17 mouse cellular contexts compared by ENCODE assay signal in genomic region chr17:77245031-77245430, GRCm38 (mm10).
A peak's percentile ranks its signal among the peaks of the same experiment; 100 is the strongest.
DNase-seq lines count a peak whose midpoint lies in the region; ATAC-seq and TF ChIP-seq lines count a peak whose summit lies in the region.
"Had no signal": no experiment of that assay in that cellular context is flagged by ENCODE, and none has a peak within 500 bp of the region (broad histone marks: within the 10 kb centered on the region; RNA-seq: fewer than 3 reads in every experiment).

No protein-coding gene starts in this region.

- ATAC-seq in kidney, embryonic 16.5 days (ENCODE audit: low FRiP score, low TSS enrichment) = 0 out of 2 replicates have a peak, but pooled peaks have one; percentile 42
- ATAC-seq in lung, postnatal 0 days = no peak
- no peak for ATAC-seq in limb, embryonic 14.5 days (ENCODE audit: low FRiP score, low read depth)
- ATAC-seq in erythroid progenitor cell, adult 5-6 weeks (replicated peaks; ENCODE audit: low FRiP score, poor library complexity, severe bottlenecking) = no peak
- ATAC-seq: hindbrain, embryonic 16.5 days had no signal

- H3K4me2 ChIP-seq in kidney, embryonic 16.5 days (replicated peaks; ENCODE audit: low read depth, low read length) = no peak overlapping the region
- no peak overlapping the region for H3K4me2 ChIP-seq in lung, postnatal 0 days (replicated peaks; ENCODE audit: low read depth, low read length)
- no peak overlapping the region for H3K4me2 ChIP-seq in limb, embryonic 14.5 days (replicated peaks; ENCODE audit: low read depth, low read length, severe bottlenecking)
- H3K4me2 ChIP-seq: neural tube, embryonic 13.5 days had no signal

- TF ChIP-seq EP300 in lung, postnatal 0 days (IDR thresholded peaks at IDR 0.05) = no peak

- H3K9ac ChIP-seq in kidney, embryonic 16.5 days (replicated peaks; ENCODE audit: low read length) = no peak overlapping the region
- no peak overlapping the region for H3K9ac ChIP-seq in lung, postnatal 0 days (replicated peaks; ENCODE audit: low read depth)
- H3K9ac ChIP-seq in limb, embryonic 14.5 days (ENCODE audit: low read depth, low read length, severe bottlenecking) = no peak overlapping the region
- H3K9ac ChIP-seq: neural tube, embryonic 13.5 days had no signal

- peak; percentile 0 for DNase-seq in cerebellum, adult 9-10 months
- no peak for DNase-seq in cerebellum, adult 11 months
- DNase-seq in kidney, postnatal 25 days = no peak
- DNase-seq in lung, postnatal 0 days (ENCODE audit: low spot score) = peak; percentile 5
- DNase-seq in lung, postnatal 25 days (ENCODE audit: low spot score) = no peak
- peak; percentile 3 for DNase-seq in limb, embryonic 14.5 days (ENCODE audit: low spot score)
- DNase-seq: adrenal gland, postnatal 10 days; gastrocnemius, postnatal 36 days; heart, postnatal 14 days; kidney, postnatal 36 days; thymus, postnatal 14 days had no signal

- WGBS in kidney, embryonic 16.5 days = 61% methylated on average over 2 of the region's 2 CpGs
- WGBS in lung, postnatal 0 days = 66% methylated on average over 2 of the region's 2 CpGs
- 73% methylated on average over 2 of the region's 2 CpGs for WGBS in limb, embryonic 14.5 days

- no peaks in the 10 kb centered on the region for H3K4me1 ChIP-seq in kidney, embryonic 16.5 days (ENCODE audit: insufficient read depth, low read length)
- no peaks in the 10 kb centered on the region for H3K4me1 ChIP-seq in lung, postnatal 0 days (ENCODE audit: insufficient read depth, low read depth, low read length)
- H3K4me1 ChIP-seq in limb, embryonic 14.5 days (ENCODE audit: control insufficient read depth, insufficient read depth, low read length) = no peaks in the 10 kb centered on the region
- H3K4me1 ChIP-seq: heart, embryonic 10.5 days; neural tube, embryonic 13.5 days had no signal

- TF ChIP-seq CTCF in lung, postnatal 0 days (IDR thresholded peaks at IDR 0.05) = no peak

- no peaks in the 10 kb centered on the region for H3K36me3 ChIP-seq in kidney, embryonic 16.5 days (ENCODE audit: insufficient read depth, low read length)
- no peaks in the 10 kb centered on the region for H3K36me3 ChIP-seq in lung, postnatal 0 days (ENCODE audit: insufficient read depth, low read length)
- H3K36me3 ChIP-seq in limb, embryonic 14.5 days (ENCODE audit: control insufficient read depth, insufficient read depth, low read length) = no peaks in the 10 kb centered on the region
- H3K36me3 ChIP-seq: heart, embryonic 10.5 days; neural tube, embryonic 13.5 days had no signal

- TF ChIP-seq POLR2A in limb, embryonic 14.5 days (IDR thresholded peaks at IDR 0.05; ENCODE audit: borderline replicate concordance, extremely low read depth, insufficient read depth, insufficient read length) = no peak

- no peak overlapping the region for H3K4me3 ChIP-seq in kidney, embryonic 16.5 days (ENCODE audit: low read length)
- H3K4me3 ChIP-seq in lung, postnatal 0 days (ENCODE audit: low read depth, low read length) = no peak overlapping the region
- no peak overlapping the region for H3K4me3 ChIP-seq in limb, embryonic 14.5 days (replicated peaks; ENCODE audit: low read length)
- H3K4me3 ChIP-seq: heart, embryonic 10.5 days; neural tube, embryonic 13.5 days had no signal

- H3K27ac ChIP-seq in kidney, embryonic 16.5 days (ENCODE audit: low read length) = no peak overlapping the region
- no peak overlapping the region for H3K27ac ChIP-seq in lung, postnatal 0 days (ENCODE audit: low read length)
- no peak overlapping the region for H3K27ac ChIP-seq in limb, embryonic 14.5 days (replicated peaks; ENCODE audit: low read depth, low read length)
- H3K27ac ChIP-seq: heart, embryonic 10.5 days; neural tube, embryonic 13.5 days had no signal

- H3K9me3 ChIP-seq in kidney, embryonic 16.5 days (ENCODE audit: low read length) = no peaks in the 10 kb centered on the region
- H3K9me3 ChIP-seq in lung, postnatal 0 days (ENCODE audit: low read length) = no peaks in the 10 kb centered on the region
- no peaks in the 10 kb centered on the region for H3K9me3 ChIP-seq in limb, embryonic 14.5 days (ENCODE audit: control insufficient read depth, low read length)
- H3K9me3 ChIP-seq: heart, embryonic 10.5 days; neural tube, embryonic 13.5 days had no signal

- H3K27me3 ChIP-seq in kidney, embryonic 16.5 days (ENCODE audit: insufficient read depth, low read length) = no peaks in the 10 kb centered on the region
- H3K27me3 ChIP-seq in lung, postnatal 0 days (replicated peaks; ENCODE audit: insufficient read depth, low read length) = no peaks in the 10 kb centered on the region
- no peaks in the 10 kb centered on the region for H3K27me3 ChIP-seq in limb, embryonic 14.5 days (ENCODE audit: control insufficient read depth, insufficient read depth, low read length)
- H3K27me3 ChIP-seq: CH12.LX; neural tube, embryonic 13.5 days had no signal

Comparison
In these comparisons a context has a peak if more than half of its experiments do, and no peak if none do; other contexts are left out.
1. DNase-seq: peak in cerebellum, adult 9-10 months (single experiment), lung, postnatal 0 days (single experiment) and limb, embryonic 14.5 days (single experiment); none in cerebellum, adult 11 months (single experiment), kidney, postnatal 25 days (0 of 2) and lung, postnatal 25 days (single experiment).